Mouse (Mus musculus): Measurements from ENCODE around the gene Shisa5. TPM values are rescaled to one million over a fixed set of nuclear protein-coding genes. Genes with fewer than 3 reads are reported as not detected.

Gene Shisa5
- polyA plus RNA-seq, 1 experiment: 48.3 TPM

GRCm38 (mm10) chr9:109097831-109098230 lies 59.5 kb downstream of the Shisa5 start:
- no peak overlapping the region for H3K4me3 ChIP-seq (ENCODE audit: low read depth, low read length)
- 0 out of 2 replicates have a peak overlapping the region, but pooled peaks have one; percentile 10 for H3K9ac ChIP-seq (ENCODE audit: low read depth, poor library complexity, severe bottlenecking)
- H3K9me3 ChIP-seq (replicated peaks; ENCODE audit: control insufficient read depth, insufficient read depth, low read length, poor library complexity, severe bottlenecking): no peaks in the 10 kb centered on the region

DNA sequence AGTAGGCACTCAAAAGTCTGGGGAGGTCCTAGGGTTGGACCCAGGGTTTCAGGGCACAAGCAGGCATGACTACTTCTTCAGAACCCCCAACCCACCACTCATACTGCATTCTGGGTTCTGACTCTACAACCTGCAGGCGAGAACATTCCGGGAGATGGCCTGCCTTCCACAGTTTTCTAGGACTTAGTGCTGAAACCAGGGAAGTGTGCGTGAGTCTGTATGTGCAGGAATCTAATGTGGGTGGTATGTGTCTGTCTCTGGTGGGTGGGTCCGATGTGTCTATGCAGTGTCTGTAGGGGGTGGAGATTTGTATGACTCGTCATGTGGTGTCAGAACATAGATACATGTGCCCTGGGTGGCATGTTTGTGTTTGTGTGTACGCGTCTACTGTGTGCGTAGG lies 60.0 kb downstream of the Shisa5 start:
- no peak overlapping the region for H3K4me3 ChIP-seq (ENCODE audit: low read depth, low read length)
- no peak overlapping the region for H3K9ac ChIP-seq (ENCODE audit: low read depth, poor library complexity, severe bottlenecking)
- H3K9me3 ChIP-seq (replicated peaks; ENCODE audit: control insufficient read depth, insufficient read depth, low read length, poor library complexity, severe bottlenecking): no peaks in the 10 kb centered on the region
- no peaks in the 10 kb centered on the region for H3K27me3 ChIP-seq (ENCODE audit: control insufficient read depth, insufficient read depth, low read length, poor library complexity, severe bottlenecking)
- no peaks in the 10 kb centered on the region for H3K36me3 ChIP-seq (ENCODE audit: control insufficient read depth, insufficient read depth, low read length, poor library complexity, severe bottlenecking)
- TF ChIP-seq CTCF (IDR thresholded peaks at IDR 0.05; ENCODE audit: low read depth, low read length): no peak
- no peak for TF ChIP-seq POLR2A (IDR thresholded peaks at IDR 0.05; ENCODE audit: insufficient read depth, low read length)
- TF ChIP-seq EP300 (IDR thresholded peaks at IDR 0.05; ENCODE audit: insufficient read depth, low read depth, low read length): no peak
- no peak overlapping the region for H3K27ac ChIP-seq (ENCODE audit: insufficient read depth, low read length)
- peaks cover 4% of the 10 kb centered on the region for H3K4me1 ChIP-seq (ENCODE audit: control insufficient read depth, insufficient read depth, low read length)

More at GRCm38 (mm10) chr9:109097831-109098230, 59.5 kb downstream of the Shisa5 start:
- H3K36me3 ChIP-seq (ENCODE audit: control insufficient read depth, insufficient read depth, low read length, poor library complexity, severe bottlenecking): no peaks in the 10 kb centered on the region
- H3K4me1 ChIP-seq (ENCODE audit: control insufficient read depth, insufficient read depth, low read length): peaks cover 6% of the 10 kb centered on the region
- TF ChIP-seq EP300 (IDR thresholded peaks at IDR 0.05; ENCODE audit: insufficient read depth, low read depth, low read length): no peak
- TF ChIP-seq CTCF (IDR thresholded peaks at IDR 0.05; ENCODE audit: low read depth, low read length): no peak
- TF ChIP-seq POLR2A (IDR thresholded peaks at IDR 0.05; ENCODE audit: insufficient read depth, low read length): no peak
- no peak overlapping the region for H3K27ac ChIP-seq (ENCODE audit: insufficient read depth, low read length)
- H3K27me3 ChIP-seq (ENCODE audit: control insufficient read depth, insufficient read depth, low read length, poor library complexity, severe bottlenecking): no peaks in the 10 kb centered on the region

- Histone ChIP-seq H3K4me1 (ENCODE audit: control insufficient read depth, insufficient read depth, low read length) (peaks cover 3% of the 10 kb centered on the region), H3K27me3 (ENCODE audit: control insufficient read depth, insufficient read depth, low read length, poor library complexity, severe bottlenecking) (no peaks in the 10 kb centered on the region), H3K9ac (ENCODE audit: low read depth, poor library complexity, severe bottlenecking) (no peak overlapping the region), H3K27ac (ENCODE audit: insufficient read depth, low read length) (no peak overlapping the region), H3K36me3 (ENCODE audit: control insufficient read depth, insufficient read depth, low read length, poor library complexity, severe bottlenecking) (no peaks in the 10 kb centered on the region), H3K4me3 (ENCODE audit: low read depth, low read length) (no peak overlapping the region), H3K9me3 (replicated peaks; ENCODE audit: control insufficient read depth, insufficient read depth, low read length, poor library complexity, severe bottlenecking) (no peaks in the 10 kb centered on the region)
- TF ChIP-seq POLR2A (IDR thresholded peaks at IDR 0.05; ENCODE audit: insufficient read depth, low read length) (no peak), CTCF (IDR thresholded peaks at IDR 0.05; ENCODE audit: low read depth, low read length) (no peak), EP300 (IDR thresholded peaks at IDR 0.05; ENCODE audit: insufficient read depth, low read depth, low read length) (no peak)
These were observed 60.6 kb downstream of the Shisa5 start for GRCm38 (mm10) chr9:109098969-109099368.

DNA sequence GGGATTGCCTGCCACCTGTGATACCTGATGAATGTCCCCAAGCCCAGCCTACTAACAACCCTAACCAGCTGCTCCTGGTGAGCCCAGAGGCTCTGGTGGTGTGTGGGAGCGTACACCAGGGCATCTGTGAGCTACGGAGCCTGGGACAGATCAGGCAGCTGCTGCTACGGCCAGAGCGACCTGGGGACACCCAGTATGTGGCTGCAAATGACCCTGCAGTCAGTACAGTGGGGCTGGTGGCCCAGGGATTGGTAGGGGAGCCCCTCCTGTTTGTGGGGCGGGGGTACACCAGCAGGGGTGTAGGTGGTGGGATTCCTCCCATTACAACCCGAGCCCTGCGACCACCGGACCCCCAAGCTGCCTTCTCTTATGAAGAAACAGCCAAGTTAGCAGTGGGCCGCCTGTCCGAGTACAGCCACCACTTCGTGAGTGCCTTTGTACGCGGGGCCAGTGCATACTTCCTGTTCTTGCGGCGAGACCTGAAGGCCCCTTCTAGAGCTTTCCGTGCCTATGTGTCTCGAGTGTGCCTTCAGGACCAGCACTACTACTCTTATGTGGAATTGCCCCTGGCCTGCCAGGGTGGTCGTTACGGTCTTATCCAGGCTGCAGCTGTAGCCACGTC lies 62.1 kb downstream of the Shisa5 start:
- no peak overlapping the region for H3K9ac ChIP-seq (ENCODE audit: low read depth, poor library complexity, severe bottlenecking)
- no peaks in the 10 kb centered on the region for H3K27me3 ChIP-seq (ENCODE audit: control insufficient read depth, insufficient read depth, low read length, poor library complexity, severe bottlenecking)
- no peaks in the 10 kb centered on the region for H3K36me3 ChIP-seq (ENCODE audit: control insufficient read depth, insufficient read depth, low read length, poor library complexity, severe bottlenecking)
- H3K4me1 ChIP-seq (ENCODE audit: control insufficient read depth, insufficient read depth, low read length): peaks cover 3% of the 10 kb centered on the region
- no peak overlapping the region for H3K4me3 ChIP-seq (ENCODE audit: low read depth, low read length)
- no peak overlapping the region for H3K27ac ChIP-seq (ENCODE audit: insufficient read depth, low read length)
- no peaks in the 10 kb centered on the region for H3K9me3 ChIP-seq (replicated peaks; ENCODE audit: control insufficient read depth, insufficient read depth, low read length, poor library complexity, severe bottlenecking)
- TF ChIP-seq EP300 (IDR thresholded peaks at IDR 0.05; ENCODE audit: insufficient read depth, low read depth, low read length): no peak
- TF ChIP-seq CTCF (IDR thresholded peaks at IDR 0.05; ENCODE audit: low read depth, low read length): no peak

DNA sequence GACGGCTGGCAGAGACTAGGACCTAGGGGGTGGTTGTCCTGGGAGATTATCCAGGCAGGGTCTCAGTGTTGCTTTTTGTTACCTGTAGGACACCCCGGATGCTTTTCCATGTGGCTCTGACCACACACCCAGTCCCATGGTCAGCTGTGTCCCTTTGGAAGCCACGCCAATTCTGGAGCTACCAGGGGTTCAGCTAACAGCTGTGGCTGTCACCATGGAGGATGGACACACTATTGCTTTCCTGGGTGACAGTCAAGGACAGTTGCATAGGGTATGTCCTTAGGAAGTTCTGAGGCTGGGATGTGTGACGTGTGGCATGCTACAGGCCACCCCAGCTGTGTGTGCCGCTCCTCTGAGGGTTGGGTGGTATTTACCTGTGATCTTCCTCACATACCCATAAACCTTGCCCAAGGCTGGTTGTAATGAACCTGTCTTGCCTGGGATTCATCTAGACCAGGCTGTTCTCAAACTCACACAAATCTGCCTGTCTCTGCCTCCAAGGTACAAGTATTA lies 63.6 kb downstream of the Shisa5 start:
- TF ChIP-seq CTCF (IDR thresholded peaks at IDR 0.05; ENCODE audit: low read depth, low read length): no peak
- TF ChIP-seq EP300 (IDR thresholded peaks at IDR 0.05; ENCODE audit: insufficient read depth, low read depth, low read length): no peak
- no peak for TF ChIP-seq POLR2A (IDR thresholded peaks at IDR 0.05; ENCODE audit: insufficient read depth, low read length)
- Histone ChIP-seq H3K27ac (ENCODE audit: insufficient read depth, low read length) (no peak overlapping the region), H3K27me3 (ENCODE audit: control insufficient read depth, insufficient read depth, low read length, poor library complexity, severe bottlenecking) (no peaks in the 10 kb centered on the region), H3K9ac (ENCODE audit: low read depth, poor library complexity, severe bottlenecking) (no peak overlapping the region), H3K4me1 (ENCODE audit: control insufficient read depth, insufficient read depth, low read length) (peaks cover under 1% of the 10 kb centered on the region), H3K4me3 (ENCODE audit: low read depth, low read length) (no peak overlapping the region), H3K36me3 (ENCODE audit: control insufficient read depth, insufficient read depth, low read length, poor library complexity, severe bottlenecking) (no peaks in the 10 kb centered on the region), H3K9me3 (replicated peaks; ENCODE audit: control insufficient read depth, insufficient read depth, low read length, poor library complexity, severe bottlenecking) (no peaks in the 10 kb centered on the region)

DNA sequence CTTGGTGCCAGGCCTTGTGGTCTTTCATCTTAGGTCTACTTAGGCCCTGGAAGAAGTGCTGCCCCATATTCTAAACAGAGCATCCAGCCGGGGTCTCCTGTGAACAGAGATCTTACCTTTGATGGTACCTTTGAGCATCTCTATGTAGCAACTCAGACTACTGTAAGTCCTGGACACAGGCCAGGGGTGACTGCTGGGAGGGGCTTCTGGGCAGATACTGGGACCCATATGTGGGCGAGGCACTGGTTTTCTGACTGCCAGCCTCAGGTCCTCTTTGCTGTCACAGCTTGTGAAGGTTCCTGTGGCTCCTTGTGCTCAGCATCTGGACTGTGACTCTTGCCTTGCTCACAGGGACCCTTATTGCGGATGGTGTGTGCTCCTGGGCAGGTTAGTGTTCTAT lies 64.2 kb downstream of the Shisa5 start:
- no peak for TF ChIP-seq POLR2A (IDR thresholded peaks at IDR 0.05; ENCODE audit: insufficient read depth, low read length)
- no peak for TF ChIP-seq CTCF (IDR thresholded peaks at IDR 0.05; ENCODE audit: low read depth, low read length)
- no peak for TF ChIP-seq EP300 (IDR thresholded peaks at IDR 0.05; ENCODE audit: insufficient read depth, low read depth, low read length)
- Histone ChIP-seq H3K4me1 (ENCODE audit: control insufficient read depth, insufficient read depth, low read length) (no peaks in the 10 kb centered on the region), H3K9me3 (replicated peaks; ENCODE audit: control insufficient read depth, insufficient read depth, low read length, poor library complexity, severe bottlenecking) (no peaks in the 10 kb centered on the region), H3K27me3 (ENCODE audit: control insufficient read depth, insufficient read depth, low read length, poor library complexity, severe bottlenecking) (no peaks in the 10 kb centered on the region), H3K4me3 (ENCODE audit: low read depth, low read length) (no peak overlapping the region), H3K27ac (ENCODE audit: insufficient read depth, low read length) (no peak overlapping the region), H3K9ac (ENCODE audit: low read depth, poor library complexity, severe bottlenecking) (no peak overlapping the region), H3K36me3 (ENCODE audit: control insufficient read depth, insufficient read depth, low read length, poor library complexity, severe bottlenecking) (no peaks in the 10 kb centered on the region)

All from ES-Bruce4 (cell line).